Mouse (Mus musculus) myocyte (in vitro differentiated cells): ENCODE results near the gene Plagl2. TPM values are rescaled to one million over a fixed set of nuclear protein-coding genes. Genes with fewer than 3 reads are reported as not detected.

Experiments
- H3K27me3 ChIP-seq: one replicate; pipeline ENCODE4 v1.6.1; 2011; ENCODE audit not compliant: control insufficient read depth, insufficient read depth, insufficient read length
- H3K36me3 ChIP-seq: one replicate; pipeline ENCODE4 v1.6.1; 2011; ENCODE audit not compliant: control insufficient read depth, insufficient read depth
- H3K4me2 ChIP-seq: one replicate; pipeline ENCODE4 v1.6.1; 2011; ENCODE audit warnings: low read depth, control low read depth
- H3K4me3 ChIP-seq: one replicate; pipeline ENCODE4 v1.5.1; 2011; ENCODE audit warnings: mild to moderate bottlenecking, control low read depth, moderate library complexity
- H3K79me2 ChIP-seq: one replicate; pipeline ENCODE4 v1.6.1; 2011; ENCODE audit not compliant: control insufficient read depth, insufficient read depth
- H3ac ChIP-seq: one replicate; pipeline ENCODE4 v1.6.1; 2011; ENCODE audit not compliant: control insufficient read depth, insufficient read length
- CEBPB ChIP-seq: IDR thresholded peaks from 2 replicates; pipeline ENCODE4 v1.6.1; 2011; ENCODE audit warnings: mild to moderate bottlenecking, moderate library complexity; ENCODE audit not compliant: poor library complexity, insufficient read depth, severe bottlenecking
- E2F4 ChIP-seq: IDR thresholded peaks from one replicate; pipeline ENCODE4 v1.6.1; 2011; ENCODE audit warnings: mild to moderate bottlenecking, control low read depth, moderate library complexity; ENCODE audit not compliant: insufficient read depth
- MAX ChIP-seq: IDR thresholded peaks from one replicate; pipeline ENCODE4 v1.6.1; 2011; ENCODE audit warnings: low read depth, mild to moderate bottlenecking, control low read depth
- MYOD1 ChIP-seq, 3 experiments: IDR thresholded peaks; one replicate each; pipeline ENCODE4 v1.6.1; 2011; ENCODE audit warnings: control low read depth in 2 of 3, low read depth in 2 of 3, mild to moderate bottlenecking in 2 of 3, moderate library complexity in 1 of 3; ENCODE audit not compliant: insufficient read length in 2 of 3, control insufficient read depth in 1 of 3
- MYOG ChIP-seq, 3 experiments: IDR thresholded peaks; one replicate each; pipeline ENCODE4 v1.6.1; 2011; ENCODE audit warnings: control low read depth in 2 of 3, low read depth in 2 of 3, mild to moderate bottlenecking in 2 of 3; ENCODE audit not compliant: insufficient read length in 2 of 3, control insufficient read depth in 1 of 3, insufficient read depth in 1 of 3
- POLR2A ChIP-seq: IDR thresholded peaks from one replicate; pipeline ENCODE4 v1.6.1; 2011; ENCODE audit warnings: low read depth, mild to moderate bottlenecking, control low read depth, moderate library complexity; ENCODE audit not compliant: insufficient read length
- POLR2AphosphoS2 ChIP-seq: IDR thresholded peaks from one replicate; pipeline ENCODE4 v1.6.1; 2011; ENCODE audit warnings: low read depth, control low read depth; ENCODE audit not compliant: insufficient read length
- REST ChIP-seq: IDR thresholded peaks from one replicate; pipeline ENCODE4 v1.6.1; 2011; ENCODE audit warnings: mild to moderate bottlenecking, control low read depth, moderate library complexity; ENCODE audit not compliant: insufficient read depth, insufficient read length
- SRF ChIP-seq: IDR thresholded peaks from one replicate; pipeline ENCODE4 v1.6.1; 2011; ENCODE audit warnings: low read depth; ENCODE audit not compliant: control insufficient read depth, insufficient read length
- TCF12 ChIP-seq: IDR thresholded peaks from one replicate; pipeline ENCODE4 v1.6.1; 2011; ENCODE audit warnings: mild to moderate bottlenecking, control low read depth; ENCODE audit not compliant: poor library complexity, insufficient read depth, severe bottlenecking
- TCF3 ChIP-seq: IDR thresholded peaks from one replicate; pipeline ENCODE4 v1.6.1; 2011; ENCODE audit warnings: low read depth, control low read depth; ENCODE audit not compliant: insufficient read length
- USF1 ChIP-seq: IDR thresholded peaks from one replicate; pipeline ENCODE4 v1.6.1; 2011; ENCODE audit warnings: low read depth, mild to moderate bottlenecking, control low read depth, moderate library complexity
- polyA plus RNA-seq: library from polyadenylated mRNA; unstranded; fragments of >200 nt; fragmentation: generic; extraction: Trizol; gene quantifications from one replicate; pipeline ENCODE4 v1.2.1, GENCODE M21; 2012; ENCODE audit warnings: missing spikeins

The Plagl2 gene
- polyA plus RNA-seq, 1 experiment, result 4.2 TPM

- Histone ChIP-seq H3ac (no peak overlapping the region), H3K4me3 (no peak overlapping the region), H3K36me3 (peaks cover 35% of the 10 kb centered on the region), H3K4me2 (peak overlapping the region; percentile 96), H3K79me2 (peaks cover 56% of the 10 kb centered on the region), H3K27me3 (no peaks in the 10 kb centered on the region)
- TF ChIP-seq CEBPB, result no peak
Observed at GRCm38 (mm10) chr2:153237891-153238290, 3.3 kb downstream of the Plagl2 start.

GRCm38 (mm10) chr2:153237193-153237592 lies 4.0 kb downstream of the Plagl2 start:
- Histone ChIP-seq H3K36me3 (peaks cover 42% of the 10 kb centered on the region), H3K4me3 (no peak overlapping the region), H3K4me2 (peak overlapping the region; percentile 96), H3ac (no peak overlapping the region), H3K27me3 (no peaks in the 10 kb centered on the region), H3K79me2 (peaks cover 56% of the 10 kb centered on the region)
- TF ChIP-seq MYOG (IDR thresholded peaks at IDR 0.05; ENCODE audit: control insufficient read depth in 1 of 3, insufficient read depth in 1 of 3, insufficient read length in 2 of 3, low read depth in 2 of 3) (peak in 1 of 3 experiments; percentile 47), POLR2A (no peak), MYOD1 (IDR thresholded peaks at IDR 0.05; ENCODE audit: control insufficient read depth in 1 of 3, insufficient read length in 2 of 3, low read depth in 2 of 3) (peak in 2 of 3 experiments; percentile 48 to 80), E2F4 (no peak), SRF (no peak), USF1 (no peak)

GRCm38 (mm10) chr2:153228523-153228922 lies 12.7 kb downstream of the Plagl2 start:
- Histone ChIP-seq H3K79me2 (no peaks in the 10 kb centered on the region), H3K4me3 (no peak overlapping the region), H3K4me2 (no peak overlapping the region), H3K36me3 (peaks cover 45% of the 10 kb centered on the region), H3K27me3 (no peaks in the 10 kb centered on the region), H3ac (no peak overlapping the region)
- no peak for TF ChIP-seq SRF
- peak; percentile 55 for TF ChIP-seq POLR2AphosphoS2
- TF ChIP-seq MYOG (IDR thresholded peaks at IDR 0.05; ENCODE audit: control insufficient read depth in 1 of 3, insufficient read depth in 1 of 3, insufficient read length in 2 of 3, low read depth in 2 of 3), result no peak

- H3ac ChIP-seq, result no peak overlapping the region
- peaks cover 40% of the 10 kb centered on the region for H3K36me3 ChIP-seq
- H3K27me3 ChIP-seq, result no peaks in the 10 kb centered on the region
- TF ChIP-seq E2F4 (no peak), TCF12 (no peak), MYOD1 (IDR thresholded peaks at IDR 0.05; ENCODE audit: control insufficient read depth in 1 of 3, insufficient read length in 2 of 3, low read depth in 2 of 3) (no peak), POLR2A (no peak), TCF3 (no peak), MAX (no peak), SRF (no peak), REST (no peak), CEBPB (no peak)
- H3K4me2 ChIP-seq, result no peak overlapping the region
- H3K4me3 ChIP-seq, result no peak overlapping the region
- H3K79me2 ChIP-seq, result no peaks in the 10 kb centered on the region
Observed at GRCm38 (mm10) chr2:153227959-153228358, 13.3 kb downstream of the Plagl2 start.

DNA sequence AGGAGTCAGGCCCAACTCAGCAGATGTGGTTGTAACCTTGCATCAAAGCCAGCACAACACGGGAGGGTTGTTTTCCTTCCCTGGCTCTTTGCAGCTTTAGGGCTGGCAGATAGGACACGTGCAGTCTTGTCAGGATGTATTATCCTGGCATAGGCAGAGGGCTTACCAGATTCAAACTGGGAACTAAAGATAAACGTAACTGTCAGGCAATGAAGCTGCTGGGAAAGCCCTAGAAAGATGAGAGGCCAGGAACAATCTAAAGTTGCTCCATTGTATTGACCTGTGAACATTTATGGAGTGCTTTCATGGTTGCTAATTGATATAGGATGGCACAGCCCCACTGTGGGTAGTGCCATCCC lies 15.7 kb downstream of the Plagl2 start:
- no peak overlapping the region for H3K4me2 ChIP-seq
- TF ChIP-seq MYOD1 (IDR thresholded peaks at IDR 0.05; ENCODE audit: control insufficient read depth in 1 of 3, insufficient read length in 2 of 3, low read depth in 2 of 3) (no peak), POLR2A (no peak), POLR2AphosphoS2 (no peak), E2F4 (no peak), MYOG (IDR thresholded peaks at IDR 0.05; ENCODE audit: control insufficient read depth in 1 of 3, insufficient read depth in 1 of 3, insufficient read length in 2 of 3, low read depth in 2 of 3) (no peak), TCF3 (no peak), CEBPB (no peak), SRF (no peak), MAX (no peak), REST (no peak), TCF12 (no peak), USF1 (no peak)
- H3K4me3 ChIP-seq, result no peak overlapping the region
- no peaks in the 10 kb centered on the region for H3K79me2 ChIP-seq
- peaks cover 16% of the 10 kb centered on the region for H3K36me3 ChIP-seq
- H3ac ChIP-seq, result no peak overlapping the region
- no peaks in the 10 kb centered on the region for H3K27me3 ChIP-seq
